Mouse (Mus musculus) 416B (cell line): ENCODE measurements around the gene 4930562C15Rik.

Source experiments
- DNase-seq: peaks from one replicate; pipeline ENCODE4 v3.0.0; 2011; ENCODE audit warnings: low read depth

The 4930562C15Rik gene

GRCm38 (mm10) chr16:4861392-4861791 lies 26.2 kb downstream of the 4930562C15Rik start:
- no peak for DNase-seq

- DNase-seq, result peak; percentile 74
These were observed 27.8 kb downstream of the 4930562C15Rik start for GRCm38 (mm10) chr16:4862863-4863483.

- DNase-seq, result no peak
These were observed 28.5 kb downstream of the 4930562C15Rik start for GRCm38 (mm10) chr16:4863742-4864141.

- no peak for DNase-seq
These were observed 31.0 kb downstream of the 4930562C15Rik start for GRCm38 (mm10) chr16:4866101-4866695.

GRCm38 (mm10) chr16:4870490-4870889 lies 35.3 kb downstream of the 4930562C15Rik start:
- DNase-seq, result no peak

GRCm38 (mm10) chr16:4871926-4872325 lies 36.7 kb downstream of the 4930562C15Rik start:
- DNase-seq, result no peak

GRCm38 (mm10) chr16:4875198-4876032 lies 40.2 kb downstream of the 4930562C15Rik start:
- DNase-seq, result no peak

- peak; percentile 83 for DNase-seq
These were observed 40.9 kb downstream of the 4930562C15Rik start for GRCm38 (mm10) chr16:4876033-4876680.

- DNase-seq, result no peak
These were observed 42.0 kb downstream of the 4930562C15Rik start for GRCm38 (mm10) chr16:4877195-4877594.

GRCm38 (mm10) chr16:4877701-4878100 lies 42.5 kb downstream of the 4930562C15Rik start:
- DNase-seq, result no peak

GRCm38 (mm10) chr16:4878192-4878885 lies 43.1 kb downstream of the 4930562C15Rik start:
- DNase-seq, result peak; percentile 87

GRCm38 (mm10) chr16:4879101-4879707 lies 44.0 kb downstream of the 4930562C15Rik start:
- DNase-seq, result peak; percentile 59

- DNase-seq, result peak; percentile 87
These were observed 44.5 kb downstream of the 4930562C15Rik start for GRCm38 (mm10) chr16:4879708-4880124.

GRCm38 (mm10) chr16:4880136-4880825 lies 45.1 kb downstream of the 4930562C15Rik start, which contains the start of gene Ubald1:
Gene Ubald1 (minus strand): TSS chr16:4880315.
- peak; percentile 100 for DNase-seq

GRCm38 (mm10) chr16:4881400-4882351 lies 46.5 kb downstream of the 4930562C15Rik start:
- no peak for DNase-seq

- DNase-seq, result no peak
These were observed 49.7 kb downstream of the 4930562C15Rik start for GRCm38 (mm10) chr16:4884930-4885329.

- peak; percentile 94 for DNase-seq
These were observed 50.8 kb downstream of the 4930562C15Rik start, which contains the start of gene Mgrn1 for GRCm38 (mm10) chr16:4885760-4886689. Gene Mgrn1 (plus strand): TSS chr16:4886249.

- no peak for DNase-seq
These were observed 51.4 kb downstream of the 4930562C15Rik start for GRCm38 (mm10) chr16:4886690-4887020.
